Mouse (Mus musculus) myocyte (in vitro differentiated cells): Measurements from ENCODE around the gene Spdef.

Source experiments
- E2F4 ChIP-seq: IDR thresholded peaks from one replicate; pipeline ENCODE4 v1.6.1; 2011; ENCODE audit warnings: mild to moderate bottlenecking, control low read depth, moderate library complexity; ENCODE audit not compliant: insufficient read depth
- MYOD1 ChIP-seq, 3 experiments: IDR thresholded peaks; one replicate each; pipeline ENCODE4 v1.6.1; 2011; ENCODE audit warnings: control low read depth in 2 of 3, low read depth in 2 of 3, mild to moderate bottlenecking in 2 of 3, moderate library complexity in 1 of 3; ENCODE audit not compliant: insufficient read length in 2 of 3, control insufficient read depth in 1 of 3
- MYOG ChIP-seq, 3 experiments: IDR thresholded peaks; one replicate each; pipeline ENCODE4 v1.6.1; 2011; ENCODE audit warnings: control low read depth in 2 of 3, low read depth in 2 of 3, mild to moderate bottlenecking in 2 of 3; ENCODE audit not compliant: insufficient read length in 2 of 3, control insufficient read depth in 1 of 3, insufficient read depth in 1 of 3
- POLR2A ChIP-seq: IDR thresholded peaks from one replicate; pipeline ENCODE4 v1.6.1; 2011; ENCODE audit warnings: low read depth, mild to moderate bottlenecking, control low read depth, moderate library complexity; ENCODE audit not compliant: insufficient read length
- POLR2AphosphoS2 ChIP-seq: IDR thresholded peaks from one replicate; pipeline ENCODE4 v1.6.1; 2011; ENCODE audit warnings: low read depth, control low read depth; ENCODE audit not compliant: insufficient read length

GRCm38 (mm10) chr17:27750451-27750942 is 21.7 kb upstream of the Spdef start:
- TF ChIP-seq POLR2A, result no peak
- TF ChIP-seq MYOG (IDR thresholded peaks at IDR 0.05; ENCODE audit: control insufficient read depth in 1 of 3, insufficient read depth in 1 of 3, insufficient read length in 2 of 3, low read depth in 2 of 3), result no peak
- TF ChIP-seq POLR2AphosphoS2, result no peak
- TF ChIP-seq MYOD1 (IDR thresholded peaks at IDR 0.05; ENCODE audit: control insufficient read depth in 1 of 3, insufficient read length in 2 of 3, low read depth in 2 of 3), result no peak
- TF ChIP-seq E2F4, result no peak
